Mouse (Mus musculus) embryonic facial prominence, embryonic 15.5 days (tissue): ENCODE data around the gene Gnpat. TPM values are rescaled to one million over a fixed set of nuclear protein-coding genes. Genes with fewer than 3 reads are reported as not detected.

Experiments used
- ATAC-seq: fragments of 200-750 bp; cut with Nextera tagmentation; 2 replicates; pipeline ENCODE4 v1.8.0; 2017; ENCODE audit warnings: low read depth, moderate TSS enrichment; ENCODE audit not compliant: insufficient number of reproducible peaks, low FRiP score, low TSS enrichment
- H3K27ac ChIP-seq: fragments of 300-500 bp; sonication (generic); replicated peaks from 2 replicates; pipeline ENCODE4 v1.5.1; 2015; ENCODE audit warnings: mild to moderate bottlenecking, inconsistent platforms
- H3K27me3 ChIP-seq: fragments of 300-500 bp; sonication (generic); 2 replicates; pipeline ENCODE4 v1.6.1; 2015; ENCODE audit warnings: inconsistent platforms
- H3K36me3 ChIP-seq: fragments of 300-500 bp; sonication (generic); 2 replicates; pipeline ENCODE4 v1.6.1; 2015; ENCODE audit warnings: mild to moderate bottlenecking, inconsistent platforms
- H3K4me1 ChIP-seq: fragments of 300-500 bp; sonication (generic); 2 replicates; pipeline ENCODE4 v1.6.1; 2015; ENCODE audit warnings: inconsistent platforms
- H3K4me2 ChIP-seq: fragments of 300-500 bp; sonication (generic); replicated peaks from 2 replicates; pipeline ENCODE4 v1.6.1; 2015; ENCODE audit warnings: mild to moderate bottlenecking, inconsistent platforms
- H3K4me3 ChIP-seq: fragments of 300-500 bp; sonication (generic); replicated peaks from 2 replicates; pipeline ENCODE4 v1.5.1; 2015; ENCODE audit warnings: mild to moderate bottlenecking, inconsistent platforms
- H3K9ac ChIP-seq: fragments of 300-500 bp; sonication (generic); 2 replicates; pipeline ENCODE4 v1.6.1; 2015; ENCODE audit warnings: inconsistent platforms
- H3K9me3 ChIP-seq: fragments of 300-500 bp; sonication (generic); replicated peaks from 2 replicates; pipeline ENCODE4 v1.6.1; 2016; ENCODE audit warnings: inconsistent platforms
- WGBS: fragments of 180-500 bp; shearing (Covaris S2); methylation state at CpG from one replicate; pipeline ENCODE4 v1.1.7; 2015; 5-methylcytosine and 5-hydroxymethylcytosine counted together
- polyA plus RNA-seq: library from polyadenylated mRNA; unstranded; fragments of >200 nt; fragmentation: Nextera tagmentation; extraction: Ambion mirVana; gene quantifications from 2 replicates; pipeline ENCODE4 v1.2.1, GENCODE M21; 2015

Gene Gnpat
- polyA plus RNA-seq, 1 experiment from 2014 or later = 87.1 TPM

DNA sequence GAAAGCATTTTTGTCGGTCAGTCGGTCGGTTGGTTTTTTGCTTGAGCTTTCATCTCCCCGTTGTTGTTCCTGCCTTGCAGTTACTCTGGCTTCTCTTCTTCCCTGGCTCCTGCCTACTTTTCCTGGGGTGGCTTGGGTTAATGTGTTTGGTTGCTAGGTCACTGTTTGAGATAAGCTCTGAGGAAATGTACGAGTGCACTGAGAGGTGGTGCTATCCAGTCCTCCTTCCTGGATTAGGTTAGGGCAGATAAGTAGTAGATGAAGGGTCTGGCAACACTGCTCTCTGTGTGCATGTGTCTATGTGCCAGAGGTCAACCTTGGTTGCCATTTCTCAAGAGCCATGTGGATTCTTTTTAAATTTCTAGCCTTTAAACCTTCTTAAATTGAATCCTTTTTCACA lies 9.9 kb downstream of the Gnpat start:
- H3K9me3 ChIP-seq = no peaks in the 10 kb centered on the region
- 94% methylated on average over 5 of the region's 5 CpGs for WGBS
- no peaks in the 10 kb centered on the region for H3K4me1 ChIP-seq
- H3K4me3 ChIP-seq = no peak overlapping the region
- H3K4me2 ChIP-seq = no peak overlapping the region
- H3K9ac ChIP-seq = no peak overlapping the region
- H3K27ac ChIP-seq = no peak overlapping the region
- H3K36me3 ChIP-seq = peaks cover 62% of the 10 kb centered on the region
- no peaks in the 10 kb centered on the region for H3K27me3 ChIP-seq
- ATAC-seq = no peak

DNA sequence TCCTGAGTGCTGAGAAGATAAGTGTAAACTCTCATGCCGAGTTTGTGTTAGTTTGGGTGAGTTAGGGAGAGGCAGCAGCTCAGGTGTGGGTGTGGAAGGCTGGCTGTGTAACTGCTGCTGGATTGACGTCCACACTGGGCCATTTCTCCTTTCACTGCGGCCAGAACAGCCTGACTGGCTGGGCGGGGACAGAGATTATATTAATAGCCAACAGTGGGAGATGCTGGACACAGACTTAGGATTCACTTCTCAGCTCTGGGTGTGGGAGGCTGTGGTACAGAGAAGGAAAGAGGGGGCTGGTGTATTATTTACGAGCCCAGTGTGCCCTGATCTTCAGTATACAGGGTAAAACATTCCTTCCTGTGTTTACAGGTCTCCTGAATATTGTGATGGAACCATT lies 15.3 kb downstream of the Gnpat start:
- Histone ChIP-seq H3K4me3 (no peak overlapping the region), H3K27me3 (no peaks in the 10 kb centered on the region), H3K36me3 (peaks cover 92% of the 10 kb centered on the region), H3K4me2 (no peak overlapping the region), H3K9me3 (no peaks in the 10 kb centered on the region), H3K4me1 (no peaks in the 10 kb centered on the region), H3K27ac (no peak overlapping the region), H3K9ac (no peak overlapping the region)
- no peak for ATAC-seq
- WGBS = 84% methylated on average over 5 of the region's 5 CpGs

DNA sequence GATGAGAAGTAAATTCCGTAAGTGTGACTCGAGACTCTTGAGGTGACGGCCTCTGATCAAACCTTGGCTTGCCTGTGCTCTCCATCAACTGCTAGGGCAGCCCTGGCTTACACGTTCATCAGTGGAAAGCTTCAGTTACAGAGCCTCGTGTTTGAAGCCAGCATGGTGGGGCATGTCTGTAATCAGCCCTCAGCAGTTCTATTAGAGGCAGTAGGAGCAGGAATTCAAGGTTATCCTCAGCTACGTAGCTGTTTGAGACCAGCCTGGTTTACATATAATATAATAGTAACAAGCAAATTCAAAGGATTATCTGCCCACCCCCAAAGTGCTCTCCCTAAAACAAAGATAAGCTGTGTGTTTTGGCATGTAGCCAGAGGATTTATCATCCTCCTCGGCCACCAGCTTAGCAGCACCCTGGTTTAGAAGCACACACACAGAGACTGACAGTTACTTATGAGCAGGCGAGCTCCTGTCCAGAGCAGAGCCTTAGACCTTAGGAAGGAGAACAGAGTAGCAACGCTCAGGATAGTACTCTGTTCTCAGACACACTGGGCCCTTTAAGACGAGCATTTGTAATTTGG lies 16.2 kb downstream of the Gnpat start:
- Histone ChIP-seq H3K4me3 (no peak overlapping the region), H3K36me3 (peaks cover 92% of the 10 kb centered on the region)
- WGBS = 80% methylated on average over 10 of the region's 10 CpGs

DNA sequence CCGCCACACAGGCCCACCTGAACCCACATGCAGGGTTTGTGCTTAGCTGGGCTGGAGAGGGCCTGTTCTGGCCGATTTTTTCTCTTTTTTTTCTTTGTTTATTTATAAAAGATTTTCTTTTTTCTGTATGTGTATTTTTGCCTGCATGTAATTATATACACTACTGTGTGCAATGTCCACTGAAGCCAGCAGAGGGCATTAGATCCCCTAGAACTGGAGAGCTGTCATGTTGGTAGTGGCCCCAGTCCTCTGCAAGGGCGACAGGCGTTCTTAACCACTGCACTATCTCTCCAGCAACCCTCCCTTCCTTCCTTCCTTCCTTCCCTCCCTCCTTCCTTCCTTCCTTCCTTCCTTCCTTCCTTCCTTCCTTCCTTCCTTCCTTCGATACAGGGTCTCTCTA lies 25.6 kb downstream of the Gnpat start:
- no peak for ATAC-seq
- WGBS = 94% methylated on average over 5 of the region's 5 CpGs
- Histone ChIP-seq H3K4me2 (no peak overlapping the region), H3K27ac (no peak overlapping the region), H3K4me1 (peaks cover 12% of the 10 kb centered on the region; the same call in 1 of the 2 replicates), H3K36me3 (peaks cover 85% of the 10 kb centered on the region), H3K9ac (no peak overlapping the region), H3K4me3 (no peak overlapping the region), H3K9me3 (no peaks in the 10 kb centered on the region), H3K27me3 (no peaks in the 10 kb centered on the region)

More for the DNA sequence above, 16.2 kb downstream of the Gnpat start:
- no peak overlapping the region for H3K4me2 ChIP-seq
- H3K9me3 ChIP-seq = no peaks in the 10 kb centered on the region
- ATAC-seq = no peak
- H3K4me1 ChIP-seq = no peaks in the 10 kb centered on the region
- H3K27ac ChIP-seq = no peak overlapping the region
- H3K27me3 ChIP-seq = no peaks in the 10 kb centered on the region
- no peak overlapping the region for H3K9ac ChIP-seq

DNA sequence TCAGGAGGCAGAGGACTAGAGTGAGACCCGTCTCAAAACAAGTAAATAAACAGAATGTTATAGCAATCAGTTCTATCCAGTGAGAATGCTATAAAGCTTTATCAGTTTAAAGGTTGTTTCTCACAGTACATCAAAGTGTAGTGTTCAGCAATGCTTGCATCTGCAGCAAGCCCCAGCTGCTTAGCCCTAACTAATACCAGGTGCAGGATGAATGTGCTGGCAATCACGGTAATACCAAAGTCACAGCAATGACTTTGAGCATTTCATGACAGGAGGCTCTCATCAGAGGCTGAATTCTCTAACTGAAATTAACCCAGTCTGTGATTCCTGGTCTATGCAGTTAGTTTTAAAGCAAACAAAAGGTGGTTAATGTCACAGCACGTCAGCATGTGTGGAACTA lies 29.8 kb downstream of the Gnpat start:
- no peak overlapping the region for H3K4me2 ChIP-seq
- H3K4me3 ChIP-seq = no peak overlapping the region
- no peaks in the 10 kb centered on the region for H3K9me3 ChIP-seq
- H3K4me1 ChIP-seq = peaks cover 28% of the 10 kb centered on the region
- peaks cover 60% of the 10 kb centered on the region for H3K36me3 ChIP-seq
- 24% methylated on average over 3 of the region's 3 CpGs for WGBS
- peak overlapping the region; percentile 34; the same call in 1 of the 2 replicates for H3K27ac ChIP-seq
- no peak for ATAC-seq
- H3K27me3 ChIP-seq = no peaks in the 10 kb centered on the region
- H3K9ac ChIP-seq = no peak overlapping the region

DNA sequence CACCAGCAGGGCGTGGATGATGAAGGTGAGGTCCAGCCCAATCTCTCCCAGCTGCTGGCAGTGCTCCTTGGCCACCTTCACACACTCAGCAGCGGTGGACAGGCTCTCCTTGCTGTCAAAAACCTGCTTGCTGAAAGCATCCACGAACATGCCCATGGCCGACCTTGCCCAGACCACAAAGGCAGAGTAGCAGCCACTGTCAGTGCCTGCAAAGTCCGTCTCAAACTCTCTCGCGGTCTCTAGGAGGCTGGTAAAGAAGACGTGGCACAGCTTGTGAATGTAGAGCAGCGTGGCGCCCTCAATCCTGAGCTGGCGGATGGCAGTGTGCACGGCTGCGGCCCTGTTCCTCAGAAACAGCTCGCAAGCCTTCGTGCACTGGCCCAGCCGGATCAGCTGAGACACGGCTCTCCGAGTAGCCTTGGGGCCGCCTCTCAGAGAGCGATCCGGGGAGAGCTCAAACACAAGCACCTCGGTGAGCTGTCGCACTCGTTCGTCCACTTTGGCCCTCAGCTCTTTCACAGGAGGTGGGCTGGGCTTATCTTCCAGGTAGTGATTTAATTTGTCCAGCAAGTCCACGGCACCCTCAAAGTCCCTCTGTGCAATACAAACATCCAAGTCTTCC lies 33.3 kb downstream of the Gnpat start:
- Histone ChIP-seq H3K36me3 (peaks cover 44% of the 10 kb centered on the region), H3K27ac (peak overlapping the region; percentile 84; the same call in 1 of the 2 replicates), H3K27me3 (no peaks in the 10 kb centered on the region), H3K4me3 (peak overlapping the region; percentile 96), H3K9me3 (no peaks in the 10 kb centered on the region), H3K4me1 (peaks cover 37% of the 10 kb centered on the region), H3K4me2 (peak overlapping the region; percentile 93), H3K9ac (peak overlapping the region; percentile 90)
- ATAC-seq = no peak
- WGBS = 76% methylated on average over 26 of the region's 26 CpGs

DNA sequence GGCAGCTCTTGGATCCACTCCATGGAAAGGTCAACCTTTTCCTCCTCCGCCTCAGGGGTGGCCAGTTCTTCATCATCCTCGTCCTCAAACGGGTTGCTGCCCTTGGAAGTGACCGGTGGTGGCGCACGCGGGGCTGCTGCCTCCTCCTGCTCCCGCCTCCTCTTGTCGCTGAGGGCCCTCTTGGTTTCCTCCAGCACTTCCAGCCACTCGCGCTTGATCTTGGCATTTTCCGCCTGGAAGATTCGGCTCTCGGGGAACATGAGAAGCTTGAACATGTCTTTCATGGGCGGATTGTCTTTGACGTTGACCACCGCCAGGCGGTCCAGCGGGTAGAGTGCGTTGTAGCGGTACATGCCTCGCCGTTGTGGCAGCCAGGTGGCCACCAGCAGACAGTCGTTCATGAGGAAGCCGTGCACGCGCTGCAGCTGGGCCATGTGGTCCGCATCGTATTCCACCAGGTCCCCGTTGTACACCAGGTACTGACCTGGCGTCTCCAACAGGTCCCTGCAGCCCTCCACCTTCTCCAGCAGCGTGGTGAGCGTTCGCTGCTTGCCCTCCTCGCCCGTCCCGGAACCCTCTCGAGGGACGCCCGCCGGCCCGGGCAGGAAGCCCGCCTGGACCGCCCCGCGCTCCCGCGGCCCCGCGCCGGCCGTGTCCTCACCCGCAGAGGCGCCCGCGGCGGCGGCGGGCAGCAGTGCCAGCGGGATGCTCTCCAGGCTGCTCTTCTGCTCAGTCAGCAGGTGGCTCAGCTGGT lies 34.0 kb downstream of the Gnpat start:
- Histone ChIP-seq H3K4me3 (peak overlapping the region; percentile 96), H3K27ac (peak overlapping the region; percentile 84), H3K36me3 (peaks cover 42% of the 10 kb centered on the region), H3K27me3 (no peaks in the 10 kb centered on the region), H3K4me2 (peak overlapping the region; percentile 93), H3K9ac (peak overlapping the region; percentile 90), H3K9me3 (no peaks in the 10 kb centered on the region), H3K4me1 (peaks cover 37% of the 10 kb centered on the region)
- WGBS = 1% methylated on average over 60 of the region's 60 CpGs
- peak; percentile 11; the same call in 1 of the 2 replicates for ATAC-seq

DNA sequence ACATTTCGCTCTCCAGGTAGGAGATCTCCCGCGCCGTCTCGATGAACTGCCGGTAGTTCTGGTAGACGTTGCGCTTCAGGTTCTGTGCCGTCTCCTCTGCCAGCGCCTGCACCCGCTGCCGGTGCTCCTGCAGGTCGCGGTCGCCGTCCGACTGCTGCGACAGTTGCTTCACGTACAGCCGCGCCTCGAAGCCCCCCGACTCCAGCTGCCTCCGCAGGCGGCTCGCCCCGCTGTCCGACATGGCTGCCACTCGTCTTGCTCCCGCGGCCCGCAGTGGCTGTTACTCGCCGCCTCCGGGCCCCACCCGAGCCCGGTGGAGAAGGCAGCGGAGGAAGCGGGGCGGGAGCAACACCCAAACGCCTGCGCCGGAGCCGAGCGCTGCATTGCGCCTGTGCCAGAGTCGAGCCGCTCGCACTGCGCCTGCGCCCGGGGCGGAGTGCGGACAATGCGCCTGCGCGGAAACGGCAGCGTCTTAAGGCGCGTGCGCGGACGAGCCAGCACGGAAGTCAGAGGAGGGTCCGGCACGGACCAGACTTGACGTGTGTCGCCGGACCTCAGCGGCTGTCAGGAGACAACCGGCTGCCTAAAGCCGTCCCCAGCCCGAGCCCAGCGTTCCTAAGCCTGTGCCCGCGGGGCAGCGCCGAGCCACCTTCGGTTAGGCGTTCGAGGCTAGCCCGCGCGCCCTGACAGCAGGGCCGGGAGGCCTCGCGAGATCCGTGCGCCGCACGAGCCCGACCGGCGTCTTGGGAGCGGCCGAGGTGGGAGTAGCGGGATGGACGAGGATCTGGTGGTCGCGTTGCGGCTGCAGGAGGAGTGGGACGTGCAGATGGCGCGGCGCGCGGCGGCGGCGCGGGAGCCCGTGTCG lies 34.8 kb downstream of the Gnpat start, which contains the start of the genes Exoc8 and Sprtn:
TSS of gene Exoc8 (minus strand) at position 320 of the 865 bp plus-strand sequence.
TSS of gene Sprtn (plus strand) at position 501 of the 865 bp plus-strand sequence.
- Histone ChIP-seq H3K4me1 (peaks cover 32% of the 10 kb centered on the region), H3K9ac (peak within 1 kb of the TSS; percentile 90), H3K27me3 (no peaks in the 10 kb centered on the region), H3K4me2 (peak within 1 kb of the TSS; percentile 93), H3K4me3 (peak within 1 kb of the TSS; percentile 96), H3K36me3 (peaks cover 47% of the 10 kb centered on the region), H3K9me3 (no peaks in the 10 kb centered on the region), H3K27ac (peak within 1 kb of the TSS; percentile 84)
- WGBS = under 1% methylated on average over 114 of the region's 114 CpGs
- peak; percentile 92 for ATAC-seq

DNA sequence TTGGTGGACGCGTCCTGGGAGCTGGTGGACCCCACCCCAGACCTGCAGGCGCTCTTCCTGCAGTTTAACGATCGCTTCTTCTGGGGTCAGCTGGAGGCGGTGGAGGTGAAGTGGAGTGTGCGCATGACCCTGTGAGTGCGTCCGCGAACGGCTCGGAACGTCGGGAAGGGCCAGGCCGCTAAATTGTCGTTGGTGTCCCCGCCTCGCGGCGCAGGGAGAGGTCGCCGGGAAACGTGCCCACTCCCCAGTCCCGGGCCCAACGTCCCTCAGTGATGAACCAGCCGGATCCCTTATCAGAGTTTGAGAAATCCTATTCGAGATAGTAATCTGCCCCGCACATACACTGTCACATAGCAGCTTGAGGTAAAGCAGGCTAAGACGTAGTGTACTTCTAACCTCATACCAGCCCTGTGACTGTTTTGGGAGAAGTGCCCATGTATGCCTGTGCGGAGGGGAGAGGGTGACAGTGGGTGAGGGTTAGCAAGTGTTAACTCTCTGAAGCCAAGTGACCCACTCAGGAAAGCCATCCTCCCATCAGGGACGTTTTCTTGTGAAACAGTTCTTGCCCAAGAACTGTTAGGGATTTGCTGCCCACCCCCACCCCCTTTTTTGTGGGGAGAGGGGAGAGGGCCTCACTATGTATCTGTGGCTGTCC lies 35.5 kb downstream of the Gnpat start:
- H3K27me3 ChIP-seq = no peaks in the 10 kb centered on the region
- H3K27ac ChIP-seq = 0 out of 2 replicates have a peak overlapping the region, but pooled peaks have one; percentile 67
- no peaks in the 10 kb centered on the region for H3K9me3 ChIP-seq
- H3K4me1 ChIP-seq = peaks cover 25% of the 10 kb centered on the region
- peaks cover 55% of the 10 kb centered on the region for H3K36me3 ChIP-seq
- WGBS = 6% methylated on average over 31 of the region's 31 CpGs
- peak overlapping the region; percentile 88 for H3K9ac ChIP-seq
- H3K4me3 ChIP-seq = peak overlapping the region; percentile 96
- peak overlapping the region; percentile 93 for H3K4me2 ChIP-seq
- no peak for ATAC-seq

DNA sequence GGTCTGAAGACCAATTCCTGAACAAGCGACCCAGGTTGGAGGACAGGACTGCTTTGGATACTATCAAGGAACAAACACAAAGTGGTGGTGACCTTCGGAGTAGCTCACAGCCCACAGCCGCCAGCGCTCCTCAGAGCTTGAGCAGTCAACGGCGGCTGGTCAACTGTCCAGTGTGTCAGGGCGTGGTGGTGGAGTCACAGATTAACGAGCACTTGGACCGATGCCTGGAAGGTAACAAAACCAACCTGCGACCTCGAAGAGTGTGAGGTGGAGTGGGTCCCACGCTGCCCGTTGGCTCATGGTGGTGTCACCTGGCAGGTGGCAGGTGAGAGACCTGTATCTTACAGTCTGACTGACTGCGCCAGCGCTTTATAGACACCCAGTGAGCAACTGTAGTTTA lies 40.4 kb downstream of the Gnpat start:
- Histone ChIP-seq H3K9ac (no peak overlapping the region), H3K4me1 (peaks cover 12% of the 10 kb centered on the region), H3K4me3 (no peak overlapping the region), H3K4me2 (no peak overlapping the region), H3K9me3 (no peaks in the 10 kb centered on the region), H3K36me3 (peaks cover 80% of the 10 kb centered on the region), H3K27ac (no peak overlapping the region), H3K27me3 (no peaks in the 10 kb centered on the region)
- WGBS = 93% methylated on average over 15 of the region's 15 CpGs
- ATAC-seq = no peak
